Mouse (Mus musculus): ENCODE measurements around the gene Gja3. TPM values are rescaled to one million over a fixed set of nuclear protein-coding genes. Genes with fewer than 3 reads are reported as not detected.
"Not testable (repeated sequence)": the region's sequence is repeated elsewhere in the genome, so short reads cannot be mapped to it uniquely, and the experiment has no call there.

Gja3 gene
- polyA plus RNA-seq, 1 experiment from 2014 or later, result 0.44 TPM

GRCm38 (mm10) chr14:57057204-57057562 is 717 bp downstream of the Gja3 start:
- 2% methylated on average over 19 of the region's 19 CpGs for WGBS
- Histone ChIP-seq H3K4me3 (ENCODE audit: low read depth, low read length) (peak overlapping the region; percentile 47), H3K9me3 (ENCODE audit: control insufficient read depth, low read length) (no peaks in the 10 kb centered on the region), H3K9ac (ENCODE audit: low read length) (peak overlapping the region; percentile 20; the same call in 1 of the 2 replicates), H3K36me3 (ENCODE audit: control insufficient read depth, insufficient read depth, low read length) (no peaks in the 10 kb centered on the region), H3K4me1 (ENCODE audit: control insufficient read depth, insufficient read depth, low read length) (0 out of 2 replicates have a peak, but pooled peaks cover 3% of the 10 kb centered on the region), H3K27ac (ENCODE audit: low read depth, low read length) (no peak overlapping the region), H3K4me2 (peak overlapping the region; percentile 83), H3K27me3 (ENCODE audit: control insufficient read depth, insufficient read depth, low read length) (peaks cover 39% of the 10 kb centered on the region)
- DNase-seq (ENCODE audit: low spot score, missing footprints) (peak; percentile 92), ATAC-seq (ENCODE audit: low FRiP score) (0 out of 2 replicates have a peak, but pooled peaks have one; percentile 9)

- ATAC-seq (ENCODE audit: low FRiP score) (no peak), DNase-seq (ENCODE audit: low spot score, missing footprints) (no peak)
- Histone ChIP-seq H3K4me1 (ENCODE audit: control insufficient read depth, insufficient read depth, low read length) (0 out of 2 replicates have a peak, but pooled peaks cover 1% of the 10 kb centered on the region), H3K4me3 (ENCODE audit: low read depth, low read length) (no peak overlapping the region), H3K27ac (ENCODE audit: low read depth, low read length) (no peak overlapping the region), H3K36me3 (ENCODE audit: control insufficient read depth, insufficient read depth, low read length) (no peaks in the 10 kb centered on the region), H3K4me2 (no peak overlapping the region), H3K9ac (ENCODE audit: low read length) (no peak overlapping the region), H3K27me3 (ENCODE audit: control insufficient read depth, insufficient read depth, low read length) (peaks cover 21% of the 10 kb centered on the region), H3K9me3 (ENCODE audit: control insufficient read depth, low read length) (no peaks in the 10 kb centered on the region)
- WGBS, result 68% methylated on average over 6 of the region's 6 CpGs
Measured at GRCm38 (mm10) chr14:57052713-57053112, 5.2 kb downstream of the Gja3 start.

GRCm38 (mm10) chr14:57043863-57044262 is 14.0 kb downstream of the Gja3 start:
- 92% methylated on average over 6 of the region's 6 CpGs for whole genome bisulfite sequencing
- Histone ChIP-seq H3K9ac (ENCODE audit: low read length) (no peak overlapping the region), H3K27ac (ENCODE audit: low read depth, low read length) (no peak overlapping the region), H3K27me3 (ENCODE audit: control insufficient read depth, insufficient read depth, low read length) (no peaks in the 10 kb centered on the region), H3K4me2 (no peak overlapping the region), H3K4me1 (ENCODE audit: control insufficient read depth, insufficient read depth, low read length) (no peaks in the 10 kb centered on the region), H3K4me3 (ENCODE audit: low read depth, low read length) (no peak overlapping the region), H3K9me3 (ENCODE audit: control insufficient read depth, low read length) (no peaks in the 10 kb centered on the region), H3K36me3 (ENCODE audit: control insufficient read depth, insufficient read depth, low read length) (no peaks in the 10 kb centered on the region)
- DNase-seq (ENCODE audit: low spot score, missing footprints) (no peak), ATAC-seq (ENCODE audit: low FRiP score) (no peak)

GRCm38 (mm10) chr14:57041439-57041838 is 16.5 kb downstream of the Gja3 start:
- Histone ChIP-seq H3K9me3 (ENCODE audit: control insufficient read depth, low read length) (no peaks in the 10 kb centered on the region), H3K4me2 (no peak overlapping the region), H3K27ac (ENCODE audit: low read depth, low read length) (no peak overlapping the region), H3K36me3 (ENCODE audit: control insufficient read depth, insufficient read depth, low read length) (no peaks in the 10 kb centered on the region), H3K9ac (ENCODE audit: low read length) (no peak overlapping the region), H3K27me3 (ENCODE audit: control insufficient read depth, insufficient read depth, low read length) (no peaks in the 10 kb centered on the region), H3K4me3 (ENCODE audit: low read depth, low read length) (no peak overlapping the region), H3K4me1 (ENCODE audit: control insufficient read depth, insufficient read depth, low read length) (no peaks in the 10 kb centered on the region)
- ATAC-seq (ENCODE audit: low FRiP score) (no peak), DNase-seq (ENCODE audit: low spot score, missing footprints) (no peak)
- WGBS, result 77% methylated on average over 1 of the region's 1 CpGs

GRCm38 (mm10) chr14:57034926-57035498 is 22.9 kb downstream of the Gja3 start:
- no peak overlapping the region for H3K4me2 ChIP-seq
- WGBS, result 82% methylated on average over 6 of the region's 6 CpGs
- H3K9me3 ChIP-seq (ENCODE audit: control insufficient read depth, low read length), result no peaks in the 10 kb centered on the region
- H3K4me3 ChIP-seq (ENCODE audit: low read depth, low read length), result no peak overlapping the region
- no peaks in the 10 kb centered on the region for H3K36me3 ChIP-seq (ENCODE audit: control insufficient read depth, insufficient read depth, low read length)
- ATAC-seq (ENCODE audit: low FRiP score) (no peak), DNase-seq (ENCODE audit: low spot score, missing footprints) (no peak)
- H3K27ac ChIP-seq (ENCODE audit: low read depth, low read length), result no peak overlapping the region
- no peak overlapping the region for H3K9ac ChIP-seq (ENCODE audit: low read length)
- no peaks in the 10 kb centered on the region for H3K4me1 ChIP-seq (ENCODE audit: control insufficient read depth, insufficient read depth, low read length)
- H3K27me3 ChIP-seq (ENCODE audit: control insufficient read depth, insufficient read depth, low read length), result no peaks in the 10 kb centered on the region

GRCm38 (mm10) chr14:57034135-57034534 is 23.8 kb downstream of the Gja3 start:
- Histone ChIP-seq H3K9ac (ENCODE audit: low read length) (no peak overlapping the region), H3K4me2 (no peak overlapping the region), H3K9me3 (ENCODE audit: control insufficient read depth, low read length) (no peaks in the 10 kb centered on the region), H3K4me3 (ENCODE audit: low read depth, low read length) (no peak overlapping the region), H3K27me3 (ENCODE audit: control insufficient read depth, insufficient read depth, low read length) (no peaks in the 10 kb centered on the region), H3K27ac (ENCODE audit: low read depth, low read length) (no peak overlapping the region), H3K4me1 (ENCODE audit: control insufficient read depth, insufficient read depth, low read length) (no peaks in the 10 kb centered on the region), H3K36me3 (ENCODE audit: control insufficient read depth, insufficient read depth, low read length) (no peaks in the 10 kb centered on the region)
- no peak for ATAC-seq (ENCODE audit: low FRiP score)
- DNase-seq (ENCODE audit: low spot score, missing footprints), result no peak
- 86% methylated on average over 9 of the region's 9 CpGs for WGBS

GRCm38 (mm10) chr14:57032850-57033249 is 25.1 kb downstream of the Gja3 start:
- Histone ChIP-seq H3K27me3 (ENCODE audit: control insufficient read depth, insufficient read depth, low read length) (no peaks in the 10 kb centered on the region), H3K4me2 (no peak overlapping the region), H3K4me1 (ENCODE audit: control insufficient read depth, insufficient read depth, low read length) (no peaks in the 10 kb centered on the region), H3K9me3 (ENCODE audit: control insufficient read depth, low read length) (no peaks in the 10 kb centered on the region), H3K27ac (ENCODE audit: low read depth, low read length) (no peak overlapping the region), H3K36me3 (ENCODE audit: control insufficient read depth, insufficient read depth, low read length) (no peaks in the 10 kb centered on the region), H3K4me3 (ENCODE audit: low read depth, low read length) (no peak overlapping the region), H3K9ac (ENCODE audit: low read length) (no peak overlapping the region)
- WGBS, result 82% methylated on average over 3 of the region's 3 CpGs
- ATAC-seq (ENCODE audit: low FRiP score) (no peak), DNase-seq (ENCODE audit: low spot score, missing footprints) (no peak)

- Histone ChIP-seq H3K9ac (ENCODE audit: low read length) (no peak overlapping the region), H3K27me3 (ENCODE audit: control insufficient read depth, insufficient read depth, low read length) (no peaks in the 10 kb centered on the region), H3K4me2 (no peak overlapping the region), H3K4me1 (ENCODE audit: control insufficient read depth, insufficient read depth, low read length) (no peaks in the 10 kb centered on the region), H3K27ac (ENCODE audit: low read depth, low read length) (no peak overlapping the region), H3K4me3 (ENCODE audit: low read depth, low read length) (no peak overlapping the region), H3K36me3 (ENCODE audit: control insufficient read depth, insufficient read depth, low read length) (no peaks in the 10 kb centered on the region), H3K9me3 (ENCODE audit: control insufficient read depth, low read length) (no peaks in the 10 kb centered on the region)
- 94% methylated on average over 2 of the region's 2 CpGs for WGBS
- no peak for ATAC-seq (ENCODE audit: low FRiP score)
- no peak for DNase-seq (ENCODE audit: low spot score, missing footprints)
Measured at GRCm38 (mm10) chr14:57018436-57018835, 39.5 kb downstream of the Gja3 start.

- not testable (repeated sequence) for H3K4me1 ChIP-seq (ENCODE audit: control insufficient read depth, insufficient read depth, low read length); ATAC-seq (ENCODE audit: low FRiP score); H3K27me3 ChIP-seq (ENCODE audit: control insufficient read depth, insufficient read depth, low read length); H3K9ac ChIP-seq (ENCODE audit: low read length); H3K27ac ChIP-seq (ENCODE audit: low read depth, low read length); H3K9me3 ChIP-seq (ENCODE audit: control insufficient read depth, low read length); H3K4me2 ChIP-seq; DNase-seq (ENCODE audit: low spot score, missing footprints); H3K4me3 ChIP-seq (ENCODE audit: low read depth, low read length); H3K36me3 ChIP-seq (ENCODE audit: control insufficient read depth, insufficient read depth, low read length)
Measured at GRCm38 (mm10) chr14:57016806-57017205, 41.1 kb downstream of the Gja3 start.

Measured in midbrain, embryonic 11.5 days (tissue).